Mouse (Mus musculus) thymus, adult 2 months (tissue): ENCODE data around the gene Kansl1.

Source experiments
- CTCF ChIP-seq: fragments of 200-500 bp; IDR thresholded peaks from 2 replicates; pipeline ENCODE4 v1.5.1; 2012; ENCODE audit warnings: mild to moderate bottlenecking, control low read depth, low read length, moderate library complexity, borderline replicate concordance; ENCODE audit not compliant: control insufficient read depth, poor library complexity, insufficient read depth; ENCODE audit errors: extremely low read depth
- POLR2A ChIP-seq: fragments of 200-500 bp; IDR thresholded peaks from 2 replicates; pipeline ENCODE4 v1.6.1; 2012; ENCODE audit warnings: mild to moderate bottlenecking, low read length, control low read depth, moderate library complexity; ENCODE audit not compliant: control insufficient read depth, poor library complexity, insufficient read depth; ENCODE audit errors: extremely low read depth

DNA sequence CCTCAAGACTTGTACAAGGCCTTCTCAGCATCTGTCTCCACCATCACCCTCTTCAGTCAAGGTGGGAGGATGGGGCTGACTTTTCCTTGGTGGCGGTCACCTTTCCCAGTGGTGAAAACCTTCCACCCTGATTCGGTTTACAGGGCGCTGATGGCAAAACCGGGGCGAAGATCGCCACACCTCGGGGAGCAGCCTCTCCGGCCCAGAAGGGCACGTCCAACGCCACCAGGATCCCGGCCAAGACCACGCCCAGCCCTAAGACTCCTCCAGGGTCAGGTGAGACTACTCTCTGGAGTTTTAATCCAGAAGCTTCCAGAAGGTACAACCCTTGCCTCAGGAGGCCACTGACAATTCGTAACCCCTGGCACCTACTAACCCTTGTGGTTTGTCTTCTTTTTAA lies 162.2 kb downstream of the Kansl1 start:
- no peak for TF ChIP-seq CTCF
- TF ChIP-seq POLR2A: no peak
